Mouse (Mus musculus) midbrain, embryonic 14.5 days (tissue): ENCODE results near the gene Cpm. TPM values are rescaled to one million over a fixed set of nuclear protein-coding genes. Genes with fewer than 3 reads are reported as not detected.
A peak's percentile ranks its signal among the peaks of the same experiment; 100 is the strongest.

Source experiments
- ATAC-seq: fragments of 200-750 bp; cut with Nextera tagmentation; 2 replicates; pipeline ENCODE4 v1.8.0; 2017; ENCODE audit warnings: moderate number of reproducible peaks, moderate library complexity; ENCODE audit not compliant: low FRiP score, low TSS enrichment
- DNase-seq: peaks from one replicate; pipeline ENCODE4 v3.0.0-alpha.2; 2015
- H3K27ac ChIP-seq: fragments of 300-500 bp; sonication (generic); replicated peaks from 2 replicates; pipeline ENCODE4 v1.5.1; 2014; ENCODE audit warnings: mild to moderate bottlenecking, low read depth, low read length, moderate library complexity
- H3K27me3 ChIP-seq: fragments of 300-500 bp; sonication (generic); 2 replicates; pipeline ENCODE4 v1.6.1; 2014; ENCODE audit warnings: low read length, control low read depth, mixed read lengths; ENCODE audit not compliant: control insufficient read depth, insufficient read depth
- H3K36me3 ChIP-seq: fragments of 300-500 bp; sonication (generic); 2 replicates; pipeline ENCODE4 v1.6.1; 2014; ENCODE audit warnings: low read length, control low read depth; ENCODE audit not compliant: control insufficient read depth, insufficient read depth
- H3K4me1 ChIP-seq: fragments of 300-500 bp; sonication (generic); 2 replicates; pipeline ENCODE4 v1.6.1; 2014; ENCODE audit warnings: mild to moderate bottlenecking, antibody characterized with exemption, low read length, control low read depth; ENCODE audit not compliant: control insufficient read depth, insufficient read depth
- H3K4me2 ChIP-seq: fragments of 300-500 bp; sonication (generic); 2 replicates; pipeline ENCODE4 v1.6.1; 2014; ENCODE audit warnings: mild to moderate bottlenecking, low read length, moderate library complexity
- H3K4me3 ChIP-seq: fragments of 300-500 bp; sonication (generic); replicated peaks from 2 replicates; pipeline ENCODE4 v1.5.1; 2014; ENCODE audit warnings: low read depth, low read length
- H3K9ac ChIP-seq: fragments of 300-500 bp; sonication (generic); replicated peaks from 2 replicates; pipeline ENCODE4 v1.6.1; 2014; ENCODE audit warnings: mild to moderate bottlenecking, low read length, moderate library complexity
- H3K9me3 ChIP-seq: fragments of 300-500 bp; sonication (generic); 2 replicates; pipeline ENCODE4 v1.6.1; 2016; ENCODE audit warnings: low read length, control low read depth, mixed read lengths; ENCODE audit not compliant: control insufficient read depth
- WGBS: fragments of 180-500 bp; shearing (Covaris S2); extraction: QIAGEN DNeasy Blood & Tissue Kit; methylation state at CpG from one replicate; pipeline ENCODE4 v1.1.7; 2014; 5-methylcytosine and 5-hydroxymethylcytosine counted together
- polyA plus RNA-seq: library from polyadenylated mRNA; unstranded; fragments of >200 nt; fragmentation: Nextera tagmentation; extraction: Ambion mirVana; gene quantifications from 2 replicates; pipeline ENCODE4 v1.2.1, GENCODE M21; 2014

Gene Cpm
- 3.9 and 5.4 TPM in 2 replicates for polyA plus RNA-seq

GRCm38 (mm10) chr10:117629169-117629971, at the start of gene Cpm:
Gene Cpm, plus strand, starts transcription at chr10:117629500.
- peak; percentile 64; the same call in 1 of the 2 replicates for ATAC-seq
- Histone ChIP-seq H3K9me3 (no peaks in the 10 kb centered on the region), H3K4me2 (peak within 1 kb of the TSS; percentile 87), H3K36me3 (no peaks in the 10 kb centered on the region), H3K4me3 (peak within 1 kb of the TSS; percentile 50), H3K4me1 (peaks cover 10% of the 10 kb centered on the region), H3K27me3 (peaks cover 46% of the 10 kb centered on the region), H3K27ac (no peak within 1 kb of the TSS), H3K9ac (peak within 1 kb of the TSS; percentile 16; the same call in 1 of the 2 replicates)
- WGBS = under 1% methylated on average over 69 of the region's 73 CpGs
- DNase-seq = peak; percentile 68

GRCm38 (mm10) chr10:117579771-117580284, 49.5 kb upstream of the Cpm start:
- H3K4me1 ChIP-seq = no peaks in the 10 kb centered on the region
- no peaks in the 10 kb centered on the region for H3K9me3 ChIP-seq
- DNase-seq (no peak), ATAC-seq (no peak)
- no peaks in the 10 kb centered on the region for H3K36me3 ChIP-seq
- H3K9ac ChIP-seq = no peak overlapping the region
- no peaks in the 10 kb centered on the region for H3K27me3 ChIP-seq
- no peak overlapping the region for H3K4me3 ChIP-seq
- WGBS = 54% methylated on average over 9 of the region's 9 CpGs
- no peak overlapping the region for H3K4me2 ChIP-seq
- H3K27ac ChIP-seq = no peak overlapping the region

- H3K36me3 ChIP-seq = no peaks in the 10 kb centered on the region
- ATAC-seq = no peak
- no peaks in the 10 kb centered on the region for H3K9me3 ChIP-seq
- H3K4me2 ChIP-seq = no peak overlapping the region
- H3K9ac ChIP-seq = no peak overlapping the region
- no peaks in the 10 kb centered on the region for H3K4me1 ChIP-seq
- no peak for DNase-seq
- WGBS = 89% methylated on average over 5 of the region's 5 CpGs
- no peak overlapping the region for H3K4me3 ChIP-seq
- no peak overlapping the region for H3K27ac ChIP-seq
- H3K27me3 ChIP-seq = no peaks in the 10 kb centered on the region
These were observed 48.9 kb upstream of the Cpm start for GRCm38 (mm10) chr10:117580405-117580804.

GRCm38 (mm10) chr10:117581007-117581752, 48.1 kb upstream of the Cpm start:
- Histone ChIP-seq H3K27me3 (no peaks in the 10 kb centered on the region), H3K4me1 (no peaks in the 10 kb centered on the region), H3K4me3 (no peak overlapping the region), H3K4me2 (no peak overlapping the region), H3K9me3 (no peaks in the 10 kb centered on the region), H3K36me3 (no peaks in the 10 kb centered on the region), H3K27ac (no peak overlapping the region), H3K9ac (no peak overlapping the region)
- WGBS = 93% methylated on average over 11 of the region's 11 CpGs
- DNase-seq = no peak
- ATAC-seq = no peak

GRCm38 (mm10) chr10:117581753-117582062, 47.6 kb upstream of the Cpm start:
- 95% methylated on average over 3 of the region's 3 CpGs for WGBS
- Histone ChIP-seq H3K27me3 (no peaks in the 10 kb centered on the region), H3K36me3 (no peaks in the 10 kb centered on the region), H3K4me3 (no peak overlapping the region), H3K9ac (no peak overlapping the region), H3K4me2 (no peak overlapping the region), H3K27ac (no peak overlapping the region), H3K4me1 (no peaks in the 10 kb centered on the region), H3K9me3 (no peaks in the 10 kb centered on the region)
- DNase-seq (no peak), ATAC-seq (no peak)

- 86% methylated on average over 14 of the region's 14 CpGs for WGBS
- ATAC-seq = no peak
These were observed 45.9 kb upstream of the Cpm start for GRCm38 (mm10) chr10:117583155-117584061.

GRCm38 (mm10) chr10:117584102-117584501, 45.2 kb upstream of the Cpm start:
- ATAC-seq = no peak
- WGBS = 78% methylated on average over 3 of the region's 3 CpGs
- no peaks in the 10 kb centered on the region for H3K36me3 ChIP-seq

More at GRCm38 (mm10) chr10:117583155-117584061, 45.9 kb upstream of the Cpm start:
- H3K27me3 ChIP-seq = no peaks in the 10 kb centered on the region
- H3K36me3 ChIP-seq = no peaks in the 10 kb centered on the region
- H3K4me2 ChIP-seq = no peak overlapping the region
- H3K4me1 ChIP-seq = no peaks in the 10 kb centered on the region
- no peak overlapping the region for H3K4me3 ChIP-seq
- no peak overlapping the region for H3K27ac ChIP-seq
- DNase-seq = no peak
- H3K9ac ChIP-seq = no peak overlapping the region
- no peaks in the 10 kb centered on the region for H3K9me3 ChIP-seq

More at GRCm38 (mm10) chr10:117584102-117584501, 45.2 kb upstream of the Cpm start:
- no peaks in the 10 kb centered on the region for H3K9me3 ChIP-seq
- DNase-seq = no peak
- H3K4me2 ChIP-seq = no peak overlapping the region
- H3K4me1 ChIP-seq = no peaks in the 10 kb centered on the region
- H3K27ac ChIP-seq = no peak overlapping the region
- no peak overlapping the region for H3K4me3 ChIP-seq
- H3K9ac ChIP-seq = no peak overlapping the region
- no peaks in the 10 kb centered on the region for H3K27me3 ChIP-seq
